Mouse (Mus musculus) embryonic fibroblast, embryonic 13.5 days (primary cell): Measurements from ENCODE around the gene Pfkp. TPM values are rescaled to one million over a fixed set of nuclear protein-coding genes. Genes with fewer than 3 reads are reported as not detected.

ENCODE experiments used
- H3K27ac ChIP-seq: 2 replicates; pipeline ENCODE4 v1.5.1; 2012; ENCODE audit warnings: low read length, control low read depth, inconsistent platforms; ENCODE audit not compliant: insufficient read depth
- H3K4me1 ChIP-seq: 2 replicates; pipeline ENCODE4 v1.6.1; 2011; ENCODE audit warnings: low read length; ENCODE audit not compliant: control insufficient read depth, insufficient read depth
- H3K4me3 ChIP-seq: 2 replicates; pipeline ENCODE4 v1.5.1; 2011; ENCODE audit warnings: mild to moderate bottlenecking, control low read depth, low read length; ENCODE audit not compliant: insufficient read depth
- CTCF ChIP-seq: IDR thresholded peaks from 2 replicates; pipeline ENCODE4 v1.5.1; 2011; ENCODE audit warnings: mild to moderate bottlenecking, control low read depth, low read length, moderate library complexity, borderline replicate concordance; ENCODE audit not compliant: insufficient read depth
- POLR2A ChIP-seq: IDR thresholded peaks from 2 replicates; pipeline ENCODE4 v1.6.1; 2011; ENCODE audit warnings: low read depth, mild to moderate bottlenecking, control low read depth, low read length, moderate library complexity
- polyA plus RNA-seq: library from polyadenylated mRNA; stranded (reverse); fragments of >200 nt; gene quantifications from 2 replicates; pipeline ENCODE4 v1.2.4, GENCODE M21; 2011; ENCODE audit warnings: low read depth; ENCODE audit not compliant: missing spikeins, insufficient read length

Pfkp gene
- polyA plus RNA-seq, 1 experiment = 33.6 TPM

GRCm38 (mm10) chr13:6647992-6648668 lies 447 bp downstream of the Pfkp start:
- Histone ChIP-seq H3K4me1 (no peaks in the 10 kb centered on the region), H3K27ac (no peak overlapping the region), H3K4me3 (peak overlapping the region; percentile 89)
- TF ChIP-seq CTCF = no peak
- no peak for TF ChIP-seq POLR2A

DNA sequence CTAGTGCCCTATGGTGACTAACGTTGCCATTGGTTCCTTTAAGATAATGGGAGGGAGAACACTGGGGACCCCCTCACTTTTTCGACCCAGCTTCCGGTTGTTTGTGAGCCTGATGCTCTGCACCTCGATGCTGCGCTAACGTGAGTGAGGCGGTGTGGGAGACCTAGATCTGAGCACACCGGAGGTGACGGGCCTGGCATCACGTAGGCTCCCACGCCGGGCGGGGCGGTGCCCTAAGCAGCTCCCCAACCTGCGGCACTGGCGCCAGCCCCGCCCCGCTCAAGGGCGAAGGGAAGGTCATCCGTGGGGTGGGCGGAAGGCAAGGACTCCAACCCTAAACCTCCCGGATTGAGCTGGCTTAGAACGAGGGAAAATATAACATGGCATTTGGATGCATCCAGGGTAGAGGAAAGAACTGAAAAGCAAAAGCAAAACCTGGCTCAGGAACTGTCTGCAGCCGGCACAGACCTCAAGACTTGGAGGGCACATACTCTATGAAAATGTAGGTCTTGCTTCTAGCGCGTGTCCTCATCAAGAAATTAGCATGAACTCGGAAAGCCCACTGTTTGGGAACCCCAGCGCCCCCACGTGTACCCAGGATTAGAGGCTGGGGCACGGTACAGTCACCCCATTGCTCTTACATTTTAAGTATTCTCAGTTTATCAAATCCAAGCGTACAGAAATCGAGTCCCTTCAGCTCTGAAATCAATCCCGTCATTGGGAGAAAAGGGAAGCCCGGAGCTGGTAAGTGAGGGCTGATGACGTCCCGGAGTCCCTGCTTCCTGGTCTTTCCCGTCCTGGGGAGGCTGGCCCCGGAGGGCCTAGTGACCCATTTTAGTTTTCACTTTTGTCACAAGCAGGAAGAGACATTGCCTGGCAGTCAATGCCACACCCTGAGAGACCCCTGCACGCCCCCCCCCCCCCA lies 1.2 kb downstream of the Pfkp start:
- H3K4me1 ChIP-seq = no peaks in the 10 kb centered on the region; the same call in 1 of the 2 replicates
- peak overlapping the region; percentile 89 for H3K4me3 ChIP-seq
- no peak overlapping the region for H3K27ac ChIP-seq
- TF ChIP-seq CTCF (no peak), POLR2A (peak; percentile 49; the same call in 1 of the 2 replicates)

- Histone ChIP-seq H3K4me3 (peak overlapping the region; percentile 89), H3K27ac (no peak overlapping the region), H3K4me1 (no peaks in the 10 kb centered on the region; the same call in 1 of the 2 replicates)
- TF ChIP-seq CTCF (no peak), POLR2A (no peak)
Observed at GRCm38 (mm10) chr13:6646674-6647066, 1.9 kb downstream of the Pfkp start.

DNA sequence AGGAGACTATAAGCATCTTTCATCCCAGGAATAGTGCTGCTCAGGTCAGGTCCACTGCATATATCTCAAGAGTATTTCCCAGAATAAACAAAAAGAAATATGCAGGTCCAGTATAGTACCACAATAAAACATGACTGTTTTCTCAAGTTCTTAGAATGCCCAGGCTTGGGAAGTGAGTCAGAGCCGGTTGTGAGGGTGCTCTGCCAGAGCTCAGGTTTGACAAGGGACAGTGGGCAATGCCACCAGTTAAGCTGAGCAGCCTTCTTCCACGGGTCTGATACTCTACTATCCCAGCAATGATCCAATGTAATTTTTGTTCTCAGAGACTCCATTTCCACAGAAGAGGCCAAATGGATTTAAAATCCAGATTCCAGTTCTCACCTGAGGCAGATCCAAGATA lies 2.3 kb downstream of the Pfkp start:
- Histone ChIP-seq H3K4me1 (no peaks in the 10 kb centered on the region; the same call in 1 of the 2 replicates), H3K27ac (no peak overlapping the region), H3K4me3 (no peak overlapping the region)
- TF ChIP-seq POLR2A (no peak), CTCF (no peak)

DNA sequence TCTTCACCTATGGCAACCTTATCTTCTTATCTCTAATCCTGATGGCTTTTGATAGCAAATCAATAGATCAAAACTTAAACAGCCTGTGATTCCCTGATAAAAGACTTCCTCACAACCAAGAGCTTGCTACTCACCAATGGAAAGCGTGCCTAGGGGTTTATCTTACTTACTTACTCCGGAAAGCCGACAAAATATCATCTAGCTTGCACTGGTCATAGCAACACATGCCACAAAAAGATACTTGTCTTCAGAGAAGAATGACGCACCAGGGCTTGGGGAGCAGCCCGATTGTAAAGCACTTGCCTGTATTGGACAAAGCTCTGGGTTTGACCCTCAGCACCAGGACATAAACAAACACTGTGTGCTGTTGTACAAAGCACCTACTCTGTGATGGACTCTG lies 4.6 kb downstream of the Pfkp start:
- Histone ChIP-seq H3K4me3 (no peak overlapping the region), H3K4me1 (no peaks in the 10 kb centered on the region; the same call in 1 of the 2 replicates), H3K27ac (no peak overlapping the region)
- TF ChIP-seq POLR2A = no peak
- no peak for TF ChIP-seq CTCF

- no peak overlapping the region for H3K4me3 ChIP-seq
- TF ChIP-seq POLR2A (no peak), CTCF (no peak)
- no peak overlapping the region for H3K27ac ChIP-seq
- no peaks in the 10 kb centered on the region; the same call in 1 of the 2 replicates for H3K4me1 ChIP-seq
Observed at GRCm38 (mm10) chr13:6643026-6643425, 5.6 kb downstream of the Pfkp start.

GRCm38 (mm10) chr13:6642453-6642852 lies 6.1 kb downstream of the Pfkp start:
- Histone ChIP-seq H3K4me1 (no peaks in the 10 kb centered on the region; the same call in 1 of the 2 replicates), H3K4me3 (no peak overlapping the region), H3K27ac (no peak overlapping the region)
- TF ChIP-seq CTCF (no peak), POLR2A (no peak)

GRCm38 (mm10) chr13:6641497-6641896 lies 7.1 kb downstream of the Pfkp start:
- TF ChIP-seq CTCF = no peak
- TF ChIP-seq POLR2A = no peak
- H3K27ac ChIP-seq = no peak overlapping the region
- no peak overlapping the region for H3K4me3 ChIP-seq
- H3K4me1 ChIP-seq = no peaks in the 10 kb centered on the region; the same call in 1 of the 2 replicates

DNA sequence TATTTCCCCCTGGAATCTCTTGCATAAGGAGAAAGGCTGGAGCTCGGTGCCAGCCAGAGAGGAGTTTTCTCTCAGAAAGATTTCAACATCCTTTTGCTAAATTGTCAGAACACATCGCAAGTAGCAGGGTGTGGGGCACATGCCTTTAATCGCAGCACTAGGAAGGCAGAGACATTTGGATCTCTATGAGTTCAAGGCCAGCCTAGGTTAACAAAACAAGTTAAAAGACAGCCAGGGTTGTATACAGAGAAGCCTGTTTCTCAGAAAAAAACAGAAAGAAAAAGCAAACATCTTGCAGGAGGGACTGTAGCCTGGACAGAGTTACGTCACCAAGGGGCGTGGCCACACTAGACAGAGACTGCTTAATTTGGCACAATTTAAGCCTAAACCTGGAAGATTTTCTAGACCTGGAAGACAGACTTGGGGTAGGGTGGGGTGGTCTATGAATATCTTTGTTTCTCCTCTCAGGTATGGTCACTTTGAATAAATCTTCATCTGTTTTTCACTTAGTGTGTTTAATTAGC lies 9.0 kb downstream of the Pfkp start:
- Histone ChIP-seq H3K4me1 (peaks cover 4% of the 10 kb centered on the region; the same call in 1 of the 2 replicates), H3K4me3 (no peak overlapping the region), H3K27ac (no peak overlapping the region)
- TF ChIP-seq POLR2A (no peak), CTCF (no peak)

- peaks cover 4% of the 10 kb centered on the region; the same call in 1 of the 2 replicates for H3K4me1 ChIP-seq
- no peak overlapping the region for H3K27ac ChIP-seq
- no peak for TF ChIP-seq POLR2A
- no peak overlapping the region for H3K4me3 ChIP-seq
Observed at GRCm38 (mm10) chr13:6638976-6639375, 9.6 kb downstream of the Pfkp start.
